Mouse (Mus musculus): ENCODE results near the gene Tlr3. TPM values are rescaled to one million over a fixed set of nuclear protein-coding genes. Genes with fewer than 3 reads are reported as not detected.

Tlr3 gene
- polyA plus RNA-seq, 1 experiment from 2014 or later = 1.8 TPM

DNA sequence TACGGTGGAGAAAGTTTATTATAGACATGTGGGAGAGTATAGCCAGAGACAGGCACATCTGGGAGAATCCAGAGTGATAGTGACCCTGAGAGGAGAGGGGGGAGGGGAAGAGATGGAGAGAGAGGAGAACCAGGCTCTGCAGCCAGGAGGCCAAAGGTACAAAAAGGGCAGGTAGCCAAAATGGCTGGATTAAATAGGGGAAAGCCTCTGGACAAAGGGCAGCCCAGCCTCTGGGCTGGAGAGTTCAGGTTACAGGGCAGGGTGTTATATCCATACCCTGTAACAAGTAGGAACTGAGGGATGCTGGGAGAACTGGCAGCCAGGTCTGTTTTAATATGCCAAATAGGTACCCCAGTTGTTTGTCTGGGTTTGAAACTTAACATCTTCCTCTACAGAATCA, 47.7 kb downstream of the Tlr3 start:
- 88% methylated on average over 1 of the region's 1 CpGs for WGBS
- no peak for ATAC-seq (ENCODE audit: insufficient read depth, low FRiP score, low TSS enrichment)

DNA sequence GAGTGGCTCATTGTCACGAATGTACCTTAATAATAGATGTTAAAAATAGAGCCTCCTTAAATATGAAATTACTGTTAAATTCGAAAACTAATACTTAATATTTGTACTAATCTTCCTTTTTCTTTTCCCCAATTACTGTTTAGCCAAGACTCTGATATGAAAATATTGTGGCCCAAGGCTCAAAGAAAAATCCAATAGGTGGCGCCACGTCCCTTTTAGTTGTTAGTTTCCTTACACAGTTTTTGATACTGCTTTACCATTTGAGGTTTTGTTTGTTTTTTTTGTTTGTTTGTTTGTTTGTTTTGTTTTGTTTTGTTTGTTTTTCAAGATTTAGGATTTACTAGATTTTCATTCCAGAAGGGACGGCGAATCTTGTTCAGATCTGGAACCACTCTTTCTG, 48.6 kb downstream of the Tlr3 start:
- Histone ChIP-seq H3K9ac (ENCODE audit: low read length) (no peak overlapping the region), H3K4me1 (ENCODE audit: control insufficient read depth, insufficient read depth, low read length) (peaks cover 3% of the 10 kb centered on the region; the same call in 1 of the 2 replicates), H3K36me3 (ENCODE audit: control insufficient read depth, insufficient read depth, low read length) (no peaks in the 10 kb centered on the region), H3K4me3 (ENCODE audit: low read depth, low read length) (no peak overlapping the region), H3K9me3 (ENCODE audit: control insufficient read depth, low read length) (no peaks in the 10 kb centered on the region), H3K4me2 (ENCODE audit: low read depth) (no peak overlapping the region), H3K27ac (ENCODE audit: low read depth, low read length) (no peak overlapping the region), H3K27me3 (ENCODE audit: control insufficient read depth, insufficient read depth, low read length) (no peaks in the 10 kb centered on the region)
- DNase-seq (ENCODE audit: low spot score) (no peak), ATAC-seq (ENCODE audit: insufficient read depth, low FRiP score, low TSS enrichment) (no peak)
- 73% methylated on average over 6 of the region's 6 CpGs for whole genome bisulfite sequencing

More for the DNA sequence above, 47.7 kb downstream of the Tlr3 start:
- Histone ChIP-seq H3K27me3 (ENCODE audit: control insufficient read depth, insufficient read depth, low read length) (no peaks in the 10 kb centered on the region), H3K9ac (ENCODE audit: low read length) (no peak overlapping the region), H3K9me3 (ENCODE audit: control insufficient read depth, low read length) (no peaks in the 10 kb centered on the region), H3K4me3 (ENCODE audit: low read depth, low read length) (no peak overlapping the region), H3K4me1 (ENCODE audit: control insufficient read depth, insufficient read depth, low read length) (no peaks in the 10 kb centered on the region), H3K36me3 (ENCODE audit: control insufficient read depth, insufficient read depth, low read length) (no peaks in the 10 kb centered on the region), H3K27ac (ENCODE audit: low read depth, low read length) (no peak overlapping the region), H3K4me2 (ENCODE audit: low read depth) (no peak overlapping the region)
- DNase-seq (ENCODE audit: low spot score) = no peak

DNA sequence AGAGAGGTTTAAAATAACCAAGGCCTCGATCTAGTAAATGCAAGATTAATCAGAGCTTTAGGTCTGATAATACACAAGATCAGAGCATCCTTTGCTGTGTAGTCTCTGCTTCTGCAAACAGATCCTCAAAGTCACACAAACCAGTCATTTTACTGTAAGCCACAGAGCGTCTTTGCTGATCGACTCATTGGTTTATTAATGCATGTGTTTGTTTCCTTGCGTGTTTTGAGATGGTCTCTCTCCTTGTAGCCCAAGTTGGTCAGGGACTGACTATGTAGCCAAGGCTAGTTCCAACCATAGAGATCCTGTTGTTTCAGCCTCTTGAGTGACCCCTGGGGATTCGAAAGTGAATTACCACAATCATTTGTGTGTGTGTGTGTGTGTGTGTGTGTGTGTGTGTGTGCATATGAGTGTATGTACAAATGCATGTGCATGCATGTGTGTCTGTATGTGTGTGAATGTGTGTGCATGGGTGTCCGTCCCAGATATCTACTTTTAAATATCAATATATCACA, 51.7 kb downstream of the Tlr3 start:
- DNase-seq (ENCODE audit: low spot score) = no peak
- WGBS = 83% methylated on average over 6 of the region's 6 CpGs
- Histone ChIP-seq H3K4me1 (ENCODE audit: control insufficient read depth, insufficient read depth, low read length) (peaks cover 3% of the 10 kb centered on the region; the same call in 1 of the 2 replicates), H3K4me3 (ENCODE audit: low read depth, low read length) (no peak overlapping the region), H3K4me2 (ENCODE audit: low read depth) (no peak overlapping the region; the same call in 1 of the 2 replicates), H3K36me3 (ENCODE audit: control insufficient read depth, insufficient read depth, low read length) (no peaks in the 10 kb centered on the region), H3K27me3 (ENCODE audit: control insufficient read depth, insufficient read depth, low read length) (no peaks in the 10 kb centered on the region), H3K9me3 (ENCODE audit: control insufficient read depth, low read length) (no peaks in the 10 kb centered on the region), H3K9ac (ENCODE audit: low read length) (no peak overlapping the region), H3K27ac (ENCODE audit: low read depth, low read length) (no peak overlapping the region)
- ATAC-seq (ENCODE audit: insufficient read depth, low FRiP score, low TSS enrichment) = no peak

DNA sequence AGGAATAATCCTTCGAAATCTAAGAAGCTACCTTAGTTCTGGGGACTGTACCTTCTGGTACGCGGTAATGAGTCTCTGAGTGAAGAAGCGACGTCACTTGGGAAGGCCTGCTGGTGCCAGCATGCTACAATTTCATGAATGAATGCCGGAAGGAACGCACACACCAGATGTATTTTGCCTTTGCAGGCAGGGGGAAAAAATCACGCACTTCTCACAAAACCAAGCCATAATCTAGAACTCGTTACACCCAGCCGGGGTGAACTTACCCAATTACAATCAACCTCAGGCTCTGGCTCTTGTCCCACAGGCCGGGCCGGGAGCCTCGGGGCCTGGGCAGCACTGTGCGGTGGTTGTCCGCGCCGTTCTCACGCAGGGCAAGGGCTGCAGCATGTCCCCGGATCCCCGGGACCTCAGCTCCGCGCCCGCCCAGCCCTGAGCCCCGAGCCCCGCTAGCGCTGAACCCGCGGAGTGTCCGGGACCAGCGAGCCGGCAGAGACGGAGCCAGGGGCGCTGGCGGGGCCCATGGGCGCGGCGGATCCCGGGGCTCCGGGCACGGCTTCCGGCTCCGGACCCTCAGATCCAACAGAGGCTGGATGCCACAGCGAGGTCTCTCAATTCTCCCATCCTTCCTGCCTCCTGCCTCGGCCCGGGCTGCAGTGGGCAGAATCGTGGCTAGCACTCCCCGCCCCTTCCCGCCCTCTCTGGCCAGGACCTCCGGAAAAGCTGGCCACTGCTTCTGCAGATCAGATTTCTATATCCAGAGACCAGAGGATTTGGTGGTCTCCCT, 52.6 kb downstream of the Tlr3 start:
- H3K4me1 ChIP-seq (ENCODE audit: control insufficient read depth, insufficient read depth, low read length) = peaks cover 3% of the 10 kb centered on the region; the same call in 1 of the 2 replicates
- peak overlapping the region; percentile 91 for H3K9ac ChIP-seq (ENCODE audit: low read length)
- DNase-seq (ENCODE audit: low spot score) (peak; percentile 52), ATAC-seq (ENCODE audit: insufficient read depth, low FRiP score, low TSS enrichment) (peak; percentile 61)
- H3K36me3 ChIP-seq (ENCODE audit: control insufficient read depth, insufficient read depth, low read length) = no peaks in the 10 kb centered on the region
- WGBS = 4% methylated on average over 46 of the region's 49 CpGs
- peak overlapping the region; percentile 64 for H3K4me3 ChIP-seq (ENCODE audit: low read depth, low read length)
- no peaks in the 10 kb centered on the region for H3K9me3 ChIP-seq (ENCODE audit: control insufficient read depth, low read length)
- no peak overlapping the region for H3K27ac ChIP-seq (ENCODE audit: low read depth, low read length)
- peak overlapping the region; percentile 90 for H3K4me2 ChIP-seq (ENCODE audit: low read depth)
- H3K27me3 ChIP-seq (ENCODE audit: control insufficient read depth, insufficient read depth, low read length) = no peaks in the 10 kb centered on the region

DNA sequence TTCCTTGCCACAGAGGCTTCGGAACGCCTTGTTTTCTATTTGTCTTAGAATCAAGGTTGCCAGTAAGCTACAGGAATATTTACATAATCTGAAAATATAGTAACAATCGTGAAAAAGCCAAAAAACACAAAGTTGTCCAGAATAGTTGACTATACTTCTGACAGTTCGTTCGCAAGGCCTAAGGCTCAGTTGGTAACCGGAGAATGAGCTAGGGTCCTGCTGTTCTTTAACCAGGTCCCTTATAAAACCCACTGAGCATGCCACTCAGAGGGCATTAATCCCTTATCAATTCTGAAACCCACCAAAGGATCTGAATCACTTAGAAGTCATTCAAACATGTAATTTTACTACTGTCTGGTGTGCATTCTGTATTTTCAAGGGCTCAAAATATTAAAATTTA, 55.1 kb downstream of the Tlr3 start:
- DNase-seq (ENCODE audit: low spot score) (no peak), ATAC-seq (ENCODE audit: insufficient read depth, low FRiP score, low TSS enrichment) (no peak)
- 84% methylated on average over 6 of the region's 6 CpGs for WGBS
- Histone ChIP-seq H3K4me3 (ENCODE audit: low read depth, low read length) (no peak overlapping the region), H3K4me2 (ENCODE audit: low read depth) (no peak overlapping the region), H3K9me3 (ENCODE audit: control insufficient read depth, low read length) (no peaks in the 10 kb centered on the region), H3K36me3 (ENCODE audit: control insufficient read depth, insufficient read depth, low read length) (no peaks in the 10 kb centered on the region), H3K9ac (ENCODE audit: low read length) (no peak overlapping the region), H3K4me1 (ENCODE audit: control insufficient read depth, insufficient read depth, low read length) (peaks cover 3% of the 10 kb centered on the region; the same call in 1 of the 2 replicates), H3K27ac (ENCODE audit: low read depth, low read length) (no peak overlapping the region), H3K27me3 (ENCODE audit: control insufficient read depth, insufficient read depth, low read length) (no peaks in the 10 kb centered on the region)

Other genes with a start within 250 kb of the Tlr3 start
- gene F11, start 149.0 kb downstream of the Tlr3 start, polyA plus RNA-seq (2014; fragmentation: Nextera tagmentation; extraction: Ambion mirVana) = not detected in 2 replicates
- gene Klkb1, start 116.2 kb downstream of the Tlr3 start, polyA plus RNA-seq (2014; fragmentation: Nextera tagmentation; extraction: Ambion mirVana) = not detected in 2 replicates
- gene Gm45753, start 102.6 kb downstream of the Tlr3 start, polyA plus RNA-seq (2014; fragmentation: Nextera tagmentation; extraction: Ambion mirVana) = not detected in 2 replicates
- 0.38 and 0.77 TPM in 2 replicates for gene Cyp4v3, start 77.9 kb downstream of the Tlr3 start, polyA plus RNA-seq (2014; fragmentation: Nextera tagmentation; extraction: Ambion mirVana)
- 11.9 and 12.6 TPM in 2 replicates for gene Fam149a, start 28.8 kb downstream of the Tlr3 start, polyA plus RNA-seq (2014; fragmentation: Nextera tagmentation; extraction: Ambion mirVana)
- gene Sorbs2, start 96.7 kb upstream of the Tlr3 start, polyA plus RNA-seq (2014; fragmentation: Nextera tagmentation; extraction: Ambion mirVana) = 40.9 and 45.2 TPM in 2 replicates

Measured in neural tube, embryonic 11.5 days (tissue).